Mouse (Mus musculus): ENCODE data around the gene Mrpl42. TPM values are rescaled to one million over a fixed set of nuclear protein-coding genes. Genes with fewer than 3 reads are reported as not detected.

The Mrpl42 gene
- total RNA-seq, 4 experiments from 2014 or later, result 415 to 495 (median 478) TPM

- DNase-seq (ENCODE audit: low spot score), result no peak
Observed at GRCm38 (mm10) chr10:95515293-95515931, 13.7 kb upstream of the Mrpl42 start.

DNA sequence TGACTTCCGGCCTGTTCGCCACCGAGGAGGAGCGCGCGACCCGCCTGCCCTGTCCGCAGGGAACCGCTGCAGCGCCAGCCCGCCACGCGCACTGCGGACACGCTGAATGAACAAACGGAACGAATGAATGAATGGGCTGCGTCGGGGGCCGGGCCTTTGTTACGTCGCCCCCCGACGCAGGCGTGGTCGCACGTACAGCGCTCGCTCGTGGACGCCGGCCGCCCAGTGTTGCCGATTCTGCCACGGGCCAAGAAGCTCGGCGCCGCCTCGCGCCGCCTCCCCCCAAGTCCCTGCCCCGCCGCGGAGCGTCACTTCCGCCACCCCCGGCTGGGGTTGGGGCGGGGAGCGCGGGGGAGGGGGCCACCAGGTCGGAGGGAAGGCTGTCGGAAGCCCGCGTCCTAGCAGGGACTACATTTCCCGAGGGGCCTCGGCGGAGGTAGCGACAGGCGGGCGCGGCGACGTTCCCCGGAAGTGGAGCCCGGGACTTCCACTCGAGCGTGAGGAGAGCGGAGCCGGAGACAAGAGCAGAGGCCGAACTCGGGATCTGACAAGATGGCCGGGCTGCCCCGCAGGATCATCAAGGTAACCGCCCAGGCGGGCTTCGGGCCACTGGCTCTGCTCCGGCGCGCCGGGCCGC is 13.0 kb upstream of the Mrpl42 start, which contains the start of gene Ube2n:
Ube2n (plus strand) TSS at position 490 of the 637 bp plus-strand sequence.
- DNase-seq (ENCODE audit: low spot score), result peak; percentile 97

- DNase-seq (ENCODE audit: low spot score), result no peak
Observed at GRCm38 (mm10) chr10:95513768-95514556, 12.2 kb upstream of the Mrpl42 start.

DNA sequence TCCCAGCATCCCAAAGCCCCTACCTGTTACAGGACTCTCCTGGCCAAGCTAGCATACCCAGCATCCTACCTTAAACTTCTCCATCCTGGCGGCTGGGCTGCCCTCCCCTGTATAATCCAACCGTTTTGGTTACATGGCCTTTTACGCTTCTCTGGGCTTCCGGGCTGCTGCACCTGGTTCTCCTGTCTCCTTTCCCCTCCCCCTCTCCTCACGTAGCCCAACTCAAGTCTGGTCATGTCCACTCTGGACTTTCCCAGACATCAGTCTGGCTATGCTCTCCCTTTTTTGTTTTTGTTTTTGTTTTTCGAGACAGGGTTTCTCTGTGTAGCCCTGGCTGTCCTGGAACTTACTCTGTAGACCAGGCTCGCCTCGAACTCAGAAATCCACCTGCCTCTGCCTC is 10.9 kb upstream of the Mrpl42 start:
- DNase-seq (ENCODE audit: low spot score), result no peak

DNA sequence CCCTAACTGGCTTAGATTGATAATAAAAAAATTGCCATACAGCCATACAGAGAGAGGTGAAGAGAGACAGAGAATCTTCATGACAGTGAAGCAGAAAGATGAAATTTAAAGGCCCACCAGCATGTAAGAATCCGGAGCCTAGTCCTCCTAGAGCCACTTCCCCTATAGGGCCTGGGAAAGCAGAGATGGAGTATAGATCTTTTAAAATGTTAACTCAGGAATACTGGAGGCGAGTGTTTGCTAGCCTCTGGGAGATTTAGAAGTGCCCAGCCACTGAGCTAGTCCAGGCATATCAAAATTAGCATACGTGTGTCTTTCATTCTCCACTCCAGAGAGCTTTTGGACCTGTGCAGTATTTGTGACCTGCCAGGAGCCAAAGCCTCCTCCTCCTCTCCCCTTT is 7.5 kb upstream of the Mrpl42 start:
- DNase-seq (ENCODE audit: low spot score), result no peak

DNA sequence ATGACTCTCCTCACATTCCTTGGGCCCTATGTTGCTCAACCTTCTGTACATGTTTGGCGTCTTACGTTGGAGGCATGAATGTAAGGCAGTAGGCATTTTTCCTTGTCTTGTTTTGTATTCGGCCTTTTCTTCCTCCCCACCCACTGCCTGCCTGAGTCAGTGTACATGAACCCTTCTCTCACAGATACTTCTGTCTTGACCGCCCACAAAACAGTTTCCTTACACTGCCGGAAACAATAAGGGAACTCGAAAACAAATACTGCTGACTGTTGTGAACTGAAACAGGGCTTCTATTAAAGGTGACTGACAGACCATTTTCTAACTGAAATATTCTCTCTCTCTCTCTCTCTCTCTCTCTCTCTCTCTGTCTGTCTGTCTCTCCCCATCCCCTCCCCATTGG is 7.1 kb upstream of the Mrpl42 start:
- peak; percentile 32 for DNase-seq (ENCODE audit: low spot score)

DNA sequence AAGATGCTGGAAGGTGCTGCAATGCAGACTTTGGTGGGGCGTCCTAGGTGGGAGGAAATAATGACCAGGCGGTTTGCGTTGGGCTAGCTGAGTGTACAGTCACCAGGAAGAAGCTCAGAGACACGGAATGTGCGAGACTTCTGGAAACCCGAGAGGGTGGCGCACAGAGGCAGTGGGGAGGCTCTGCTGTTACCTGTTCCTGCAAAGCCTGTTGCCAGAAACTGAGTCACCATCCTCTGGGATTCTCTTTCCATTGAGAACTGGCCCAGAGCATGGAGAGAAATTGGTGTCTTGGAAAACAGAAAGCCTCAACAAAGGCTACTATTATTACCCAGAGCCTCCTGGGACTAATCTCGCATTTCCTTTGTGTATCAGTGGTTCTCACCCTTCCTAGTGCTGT is 6.4 kb upstream of the Mrpl42 start:
- no peak for DNase-seq (ENCODE audit: low spot score)

- DNase-seq (ENCODE audit: low spot score), result no peak
Observed at GRCm38 (mm10) chr10:95504341-95504740, 2.6 kb upstream of the Mrpl42 start.

GRCm38 (mm10) chr10:95503443-95504235 is 1.9 kb upstream of the Mrpl42 start:
- DNase-seq (ENCODE audit: low spot score), result no peak

GRCm38 (mm10) chr10:95501033-95501432 is 707 bp downstream of the Mrpl42 start:
- DNase-seq (ENCODE audit: low spot score), result no peak

DNA sequence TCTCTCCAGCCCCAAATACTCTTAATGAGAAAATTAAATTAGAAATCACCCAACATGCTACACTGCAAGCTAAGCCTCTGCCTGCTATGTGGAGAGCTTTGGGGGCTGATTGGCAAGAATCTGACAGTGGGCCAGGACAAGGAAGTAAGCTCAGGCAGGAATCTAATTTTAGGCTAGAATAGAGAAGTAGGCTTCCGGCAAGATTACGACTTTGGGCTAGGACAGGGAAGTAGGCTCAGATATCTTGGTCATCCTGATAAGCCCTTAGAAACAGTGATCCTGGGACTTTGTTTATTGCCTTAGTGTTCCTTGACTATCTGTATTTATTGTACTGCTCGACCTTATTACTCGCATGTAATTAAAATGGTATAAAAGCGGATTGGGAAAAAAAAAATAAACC is 7.5 kb downstream of the Mrpl42 start:
- DNase-seq (ENCODE audit: low spot score), result no peak

- no peak for DNase-seq (ENCODE audit: low spot score)
Observed at GRCm38 (mm10) chr10:95489653-95490052, 12.1 kb downstream of the Mrpl42 start.

- DNase-seq (ENCODE audit: low spot score), result no peak
Observed at GRCm38 (mm10) chr10:95477516-95477915, 24.2 kb downstream of the Mrpl42 start.

GRCm38 (mm10) chr10:95475923-95476322 is 25.8 kb downstream of the Mrpl42 start:
- DNase-seq (ENCODE audit: low spot score), result peak; percentile 76

DNA sequence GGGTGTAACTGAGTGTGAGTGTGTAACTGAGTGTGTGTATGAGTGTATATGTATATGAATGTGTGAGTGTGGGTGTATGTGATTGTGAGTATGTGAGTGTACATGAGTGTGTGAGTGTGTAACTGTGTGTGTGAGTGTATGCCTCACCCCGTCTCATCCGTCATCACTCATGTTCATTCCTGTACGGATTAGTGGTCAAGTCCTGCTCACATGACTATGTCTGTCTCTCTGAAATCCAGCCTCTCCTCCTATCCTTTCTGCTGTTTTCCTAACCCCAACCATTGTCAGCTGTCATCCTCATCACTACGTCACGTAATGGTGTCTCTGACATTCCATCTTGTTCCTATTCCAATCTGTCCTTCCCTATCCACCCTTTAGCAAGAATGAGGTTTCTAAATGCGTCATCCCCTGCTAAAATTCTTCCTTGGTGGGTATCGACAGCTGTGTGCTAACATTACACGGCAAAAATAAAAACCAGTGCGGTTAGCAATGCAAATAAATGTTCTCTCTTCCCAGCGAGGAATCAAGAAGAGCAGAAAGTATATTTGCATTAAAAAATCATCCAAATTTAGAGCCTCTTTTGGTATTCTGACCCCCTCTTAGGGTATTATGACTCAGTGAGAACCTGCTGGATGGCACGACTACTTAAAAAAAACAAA is 29.7 kb downstream of the Mrpl42 start:
- DNase-seq (ENCODE audit: low spot score), result no peak

DNA sequence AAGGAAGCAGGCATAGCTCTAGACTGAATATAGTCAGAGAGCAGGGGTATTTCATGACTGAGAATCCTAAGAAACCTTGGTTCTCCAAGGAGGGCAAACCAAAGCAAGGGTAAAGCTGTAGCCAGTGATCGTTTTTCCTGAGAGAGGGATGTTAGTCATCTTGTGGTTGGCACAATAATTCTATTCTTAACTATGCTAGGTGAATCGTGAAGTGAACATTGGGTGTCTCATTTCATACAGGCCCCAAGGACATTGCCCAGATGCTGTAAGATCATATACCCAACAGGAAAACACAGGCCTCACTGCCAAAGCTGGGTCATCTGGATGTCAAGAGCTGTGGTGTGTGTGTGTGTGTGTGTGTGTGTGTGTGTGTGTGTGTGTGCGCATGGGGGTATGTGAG is 30.6 kb downstream of the Mrpl42 start:
- DNase-seq (ENCODE audit: low spot score), result no peak

DNA sequence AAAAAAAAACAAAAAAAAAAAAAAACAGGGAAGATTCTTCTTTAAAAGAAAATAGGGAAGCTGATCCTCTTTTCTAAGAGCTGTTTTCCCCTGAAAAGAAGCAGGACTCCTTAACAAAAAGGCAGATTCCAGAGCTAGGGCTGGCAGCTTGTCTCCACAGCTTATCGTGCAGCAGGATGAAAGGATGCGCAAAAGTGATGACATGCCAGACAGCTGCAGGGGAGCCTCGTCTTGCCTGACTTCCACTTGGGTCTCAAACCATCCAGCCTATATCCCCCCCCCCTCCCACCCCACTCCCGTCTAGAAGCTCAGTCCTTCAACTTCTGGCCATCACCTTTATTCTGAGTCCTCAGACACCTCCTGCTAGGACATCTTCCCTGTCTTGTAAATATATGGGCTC is 32.8 kb downstream of the Mrpl42 start:
- no peak for DNase-seq (ENCODE audit: low spot score)

GRCm38 (mm10) chr10:95465485-95465896 is 36.2 kb downstream of the Mrpl42 start:
- no peak for DNase-seq (ENCODE audit: low spot score)

DNA sequence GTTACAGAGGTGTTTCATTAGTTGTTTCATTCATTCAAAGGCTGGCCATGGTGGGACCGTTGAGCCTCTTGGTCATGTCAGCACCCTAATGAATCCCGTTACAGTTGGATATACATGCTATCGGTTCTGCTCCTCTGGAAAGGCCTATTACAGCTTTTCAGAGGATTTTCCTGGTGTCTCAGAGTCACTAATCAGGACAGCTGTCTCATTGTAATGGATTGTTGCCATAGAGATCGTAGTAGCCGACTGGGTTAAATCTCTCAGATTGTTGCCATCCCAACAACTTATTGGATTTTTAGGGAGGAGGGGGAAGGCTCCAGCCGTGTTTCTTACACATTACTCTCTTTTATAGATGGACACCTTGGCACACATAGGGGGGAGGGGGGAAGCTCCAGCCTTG is 37.2 kb downstream of the Mrpl42 start:
- no peak for DNase-seq (ENCODE audit: low spot score)

- no peak for DNase-seq (ENCODE audit: low spot score)
Observed at GRCm38 (mm10) chr10:95462231-95462630, 39.5 kb downstream of the Mrpl42 start.

DNA sequence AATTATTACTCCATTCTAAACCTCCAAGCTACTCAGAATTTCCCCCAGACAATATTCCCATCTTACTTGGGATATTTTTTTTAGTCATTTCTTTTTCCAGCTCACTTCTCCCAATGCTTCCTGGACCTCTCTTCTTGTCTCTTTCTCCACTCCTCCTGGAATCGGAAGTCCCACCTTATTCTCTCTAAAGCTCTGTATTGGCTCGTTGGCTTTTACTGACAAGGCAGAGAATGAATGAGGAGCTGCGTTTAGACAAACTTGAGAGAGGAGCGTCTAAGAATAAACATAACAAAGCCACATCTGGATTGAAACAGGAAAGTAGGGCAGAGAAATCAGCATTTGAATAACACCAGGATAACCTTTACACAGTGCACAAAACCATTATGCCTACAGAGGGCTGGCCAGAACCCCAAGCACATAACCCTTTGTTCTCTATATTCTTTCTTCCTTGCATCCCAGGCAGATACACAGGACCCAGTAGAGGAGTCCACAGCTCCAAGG is 40.6 kb downstream of the Mrpl42 start:
- DNase-seq (ENCODE audit: low spot score), result no peak
